Mouse (Mus musculus) megakaryocyte, embryonic 14.5 days (primary cell): ENCODE results near the gene Wapl.

ENCODE experiments used
- FLI1 ChIP-seq: IDR thresholded peaks from 2 replicates; pipeline ENCODE4 v1.6.1; 2012; ENCODE audit warnings: low read length, inconsistent platforms, mixed read lengths
- GATA1 ChIP-seq: IDR thresholded peaks from 3 replicates; pipeline ENCODE4 v1.6.1; 2012; ENCODE audit warnings: mixed read lengths, low read length, inconsistent platforms, borderline replicate concordance

DNA sequence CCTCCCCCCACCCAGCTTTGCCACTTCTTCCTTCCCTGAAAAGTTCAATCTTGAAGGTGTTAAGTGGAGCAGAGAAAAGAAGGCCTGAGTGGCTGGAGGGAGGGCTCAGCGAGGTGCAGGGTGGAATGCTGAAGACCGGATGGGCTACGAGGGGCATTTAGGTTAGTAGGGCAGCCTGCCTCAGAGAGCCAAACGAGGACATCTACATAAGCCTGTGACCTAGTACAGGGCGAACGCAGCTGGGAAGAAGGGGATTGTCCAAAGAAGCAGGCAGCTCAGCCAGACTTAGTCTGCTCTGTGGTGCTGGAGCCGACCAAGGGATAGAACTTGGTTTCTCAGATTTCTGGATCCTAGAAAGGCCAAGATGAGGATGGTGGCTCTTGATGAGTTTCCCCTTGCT is 29.6 kb upstream of the Wapl start:
- TF ChIP-seq FLI1 (no peak), GATA1 (no peak)
